Mouse (Mus musculus) bone marrow, adult 2 months (tissue): ENCODE data around the gene Lalba. TPM values are rescaled to one million over a fixed set of nuclear protein-coding genes. Genes with fewer than 3 reads are reported as not detected.
"Not testable (repeated sequence)": the region's sequence is repeated elsewhere in the genome, so short reads cannot be mapped to it uniquely, and the experiment has no call there.

Source experiments
- H3K27ac ChIP-seq: fragments of 200-500 bp; 2 replicates; pipeline ENCODE4 v1.5.1; 2012; ENCODE audit warnings: low read depth, mild to moderate bottlenecking, control low read depth, inconsistent platforms, low read length; ENCODE audit not compliant: control insufficient read depth, poor library complexity, insufficient read depth
- H3K4me1 ChIP-seq: fragments of 200-500 bp; 2 replicates; pipeline ENCODE4 v1.6.1; 2011; ENCODE audit warnings: low read length; ENCODE audit not compliant: control insufficient read depth, insufficient read depth
- H3K4me3 ChIP-seq: fragments of 200-500 bp; replicated peaks from 2 replicates; pipeline ENCODE3; 2011; ENCODE audit warnings: mild to moderate bottlenecking, low read depth, low read length, control low read depth; ENCODE audit not compliant: control insufficient read depth
- CTCF ChIP-seq: fragments of 200-500 bp; IDR thresholded peaks from 2 replicates; pipeline ENCODE4 v1.5.1; 2011; ENCODE audit warnings: low read length, control low read depth; ENCODE audit not compliant: control insufficient read depth, insufficient read depth
- POLR2A ChIP-seq: fragments of 200-500 bp; IDR thresholded peaks from 2 replicates; pipeline ENCODE4 v1.6.1; 2011; ENCODE audit warnings: low read depth, mild to moderate bottlenecking, control low read depth, low read length, borderline replicate concordance; ENCODE audit not compliant: control insufficient read depth
- WGBS: fragments of 180-500 bp; shearing (Covaris S2); methylation state at CpG from one replicate; pipeline ENCODE4 v1.1.7; 2018; 5-methylcytosine and 5-hydroxymethylcytosine counted together
- polyA plus RNA-seq: library from polyadenylated mRNA; stranded (reverse); fragments of >200 nt; gene quantifications from 2 replicates; pipeline ENCODE4 v1.2.4, GENCODE M21; 2011; ENCODE audit warnings: low replicate concordance; ENCODE audit not compliant: missing spikeins, insufficient read depth, insufficient read length

The Lalba gene
- polyA plus RNA-seq, 1 experiment: not detected

DNA sequence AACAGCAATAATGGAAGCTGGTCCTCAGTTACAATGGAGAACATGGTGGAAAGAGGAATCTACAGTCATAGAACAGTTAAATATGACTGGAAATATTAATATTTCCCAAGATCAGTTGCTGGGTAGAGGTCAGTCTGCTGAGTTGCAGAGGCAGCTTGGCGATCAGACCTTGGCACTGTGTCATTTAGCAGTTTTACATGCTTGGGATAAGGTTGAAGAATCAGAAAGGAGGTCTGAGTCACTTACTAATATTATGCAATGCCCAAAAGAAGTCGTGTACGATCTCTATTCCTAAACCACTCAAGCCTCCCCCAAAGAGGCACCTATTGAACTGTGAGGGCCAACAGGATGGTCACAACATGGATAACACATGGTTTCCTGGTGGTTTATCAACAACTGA is 38.0 kb downstream of the Lalba start:
- WGBS: 61% methylated on average over 3 of the region's 3 CpGs
- no peak for TF ChIP-seq POLR2A
- no peak for TF ChIP-seq CTCF
- Histone ChIP-seq H3K4me1 (no peaks in the 10 kb centered on the region), H3K27ac (no peak overlapping the region), H3K4me3 (no peak overlapping the region)

DNA sequence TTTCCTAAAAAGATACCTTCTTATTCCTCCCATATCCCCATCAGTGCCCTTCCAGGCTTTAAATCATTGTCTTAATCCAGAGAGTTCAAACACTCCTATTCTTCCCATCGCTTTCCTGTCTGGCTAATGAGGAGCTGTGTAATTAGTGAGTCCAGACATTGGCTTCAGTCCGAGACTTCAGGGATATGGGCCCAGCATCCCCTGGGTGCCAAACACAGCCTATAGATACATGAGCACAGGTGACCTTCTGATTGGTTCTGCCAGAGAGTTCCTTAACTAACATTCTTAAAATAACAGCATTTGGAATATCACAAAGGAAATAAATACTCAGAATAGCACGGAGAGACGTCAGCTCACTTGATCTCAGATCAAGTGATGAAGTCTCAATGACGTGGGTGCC is 51.6 kb downstream of the Lalba start, which contains the start of gene Olfr282:
TSS of gene Olfr282 (plus strand) at position 301 of the 400 bp plus-strand sequence.
- not testable (repeated sequence) for H3K4me3 ChIP-seq, H3K27ac ChIP-seq, H3K4me1 ChIP-seq
- 78% methylated on average over 5 of the region's 5 CpGs for WGBS

Other genes with a start within 250 kb of the Lalba start
- not detected in 2 replicates for gene Olfr286, start 248.3 kb downstream of the Lalba start, polyA plus RNA-seq
- gene H1fnt, start 225.4 kb downstream of the Lalba start, polyA plus RNA-seq: not detected in 2 replicates
- gene Zfp641, start 186.6 kb downstream of the Lalba start, polyA plus RNA-seq: not detected in 2 replicates
- gene Olfr285, start 165.4 kb downstream of the Lalba start, polyA plus RNA-seq: not detected in 2 replicates
- gene Olfr284, start 141.7 kb downstream of the Lalba start, polyA plus RNA-seq: not detected in 2 replicates
- gene Olfr283, start 101.8 kb downstream of the Lalba start, polyA plus RNA-seq: not detected in 2 replicates
- gene Olfr282, start 51.5 kb downstream of the Lalba start, polyA plus RNA-seq: not detected in 2 replicates
- gene Olfr281, start 30.1 kb downstream of the Lalba start, polyA plus RNA-seq: 0.22 TPM in 1 of 2 replicates, not detected in the other
- gene OR5BS1P, start 12.8 kb downstream of the Lalba start, polyA plus RNA-seq: not detected in 2 replicates
- 0.29 TPM in 1 of 2 replicates, not detected in the other for gene Olfr279, start 9.7 kb upstream of the Lalba start, polyA plus RNA-seq
- 39.2 and 52.3 TPM in 2 replicates for gene Kansl2, start 51.5 kb upstream of the Lalba start, polyA plus RNA-seq
- gene Ccnt1, start 88.2 kb upstream of the Lalba start, polyA plus RNA-seq: 18.5 and 31.3 TPM in 2 replicates
- gene 4930415O20Rik, start 88.3 kb upstream of the Lalba start, polyA plus RNA-seq: not detected in 2 replicates
- gene Adcy6, start 127.4 kb upstream of the Lalba start, polyA plus RNA-seq: 45.8 and 65.2 TPM in 2 replicates
- gene Cacnb3, start 148.1 kb upstream of the Lalba start, polyA plus RNA-seq: 0.70 and 1.8 TPM in 2 replicates
- 52.3 and 81.0 TPM in 2 replicates for gene Ddx23, start 180.2 kb upstream of the Lalba start, polyA plus RNA-seq
- 1.8 and 2.3 TPM in 2 replicates for gene Rnd1, start 194.7 kb upstream of the Lalba start, polyA plus RNA-seq
- gene Ccdc65, start 225.5 kb upstream of the Lalba start, polyA plus RNA-seq: not detected in 2 replicates
- 0.74 TPM in 1 of 2 replicates, not detected in the other for gene Fkbp11, start 245.5 kb upstream of the Lalba start, polyA plus RNA-seq